Mouse (Mus musculus): ENCODE results near the gene Preb. TPM values are rescaled to one million over a fixed set of nuclear protein-coding genes. Genes with fewer than 3 reads are reported as not detected.

Preb gene
- total RNA-seq, 2 experiments from 2014 or later = 122 to 140 TPM

DNA sequence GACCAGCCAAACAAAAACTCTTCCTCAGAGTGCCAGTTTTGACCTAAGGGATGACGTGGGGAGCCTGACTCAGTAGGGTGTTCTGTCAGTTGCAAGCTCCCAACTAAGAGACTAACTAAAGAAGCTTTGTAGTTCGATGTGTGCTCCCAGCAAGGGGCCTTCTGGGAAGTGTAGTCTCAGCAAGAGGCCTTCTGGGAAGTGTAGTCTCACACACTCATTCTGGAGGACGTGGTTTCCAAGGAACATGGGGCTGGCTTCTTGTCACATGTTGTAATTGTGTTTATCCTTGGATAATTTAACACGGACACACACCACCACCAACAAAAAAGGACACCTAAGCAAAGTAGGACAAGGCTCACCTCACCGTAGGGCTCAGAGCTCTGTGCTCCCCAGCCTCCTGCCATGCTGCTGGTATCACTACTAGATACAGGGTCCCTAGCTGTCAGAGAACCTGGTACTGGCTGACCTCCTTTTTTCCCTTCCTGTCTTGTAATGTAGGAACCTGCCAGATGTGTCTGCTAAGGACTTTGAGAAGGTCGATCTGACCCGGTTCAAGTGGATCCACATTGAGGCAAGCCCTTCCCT lies 32.1 kb downstream of the Preb start:
- intact Hi-C loops (cut with DNase I) = no loop called here
- DNase-seq (ENCODE audit: low spot score in 2 of 2) = peak; percentile 62 to 72

DNA sequence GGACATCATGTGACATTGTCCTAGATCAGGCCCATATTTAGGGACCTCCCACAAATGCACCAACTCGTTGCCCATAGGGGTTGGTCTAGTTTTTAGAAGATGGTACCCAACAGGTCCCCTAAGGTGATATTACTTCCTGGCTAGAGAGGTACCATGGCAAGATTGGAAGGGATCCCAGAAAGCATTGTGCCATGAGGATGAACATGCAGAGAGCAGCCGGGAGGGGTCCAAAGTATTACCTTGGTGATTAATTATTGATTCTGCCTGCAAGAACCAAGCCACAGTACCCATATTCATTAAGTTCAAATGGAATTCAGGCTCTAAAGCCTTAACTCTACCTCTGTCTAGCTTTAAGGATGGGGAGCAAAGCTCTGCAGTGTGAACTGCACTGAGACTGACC lies 34.1 kb downstream of the Preb start:
- no peak for DNase-seq (ENCODE audit: low spot score in 2 of 2)
- intact Hi-C loops (cut with DNase I) = no loop called here

DNA sequence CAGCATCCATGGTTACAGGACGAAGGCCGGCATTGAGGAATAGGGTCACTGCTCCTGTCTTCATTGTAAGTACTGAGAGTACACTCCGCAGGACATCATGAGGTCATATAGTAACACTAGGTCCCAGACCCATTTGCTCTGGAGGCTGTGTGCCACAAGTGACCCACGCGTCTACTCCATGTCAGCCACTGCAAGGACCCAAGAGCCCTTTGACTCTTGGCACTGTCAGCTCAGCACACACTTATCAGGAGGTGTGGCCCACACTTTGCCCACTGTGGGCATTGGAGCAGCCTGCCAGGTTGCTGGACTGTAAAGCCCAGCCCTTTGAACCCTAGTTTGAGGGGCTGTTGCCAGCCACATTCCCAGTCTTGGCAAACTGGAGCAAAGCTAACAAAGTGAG lies 34.9 kb downstream of the Preb start:
- intact Hi-C loops (cut with DNase I) = no loop called here
- no peak for DNase-seq (ENCODE audit: low spot score in 2 of 2)

GRCm38 (mm10) chr5:30924614-30925013 lies 35.5 kb downstream of the Preb start:
- no peak for DNase-seq (ENCODE audit: low spot score in 2 of 2)
- intact Hi-C loops (cut with DNase I) = no loop called here

DNA sequence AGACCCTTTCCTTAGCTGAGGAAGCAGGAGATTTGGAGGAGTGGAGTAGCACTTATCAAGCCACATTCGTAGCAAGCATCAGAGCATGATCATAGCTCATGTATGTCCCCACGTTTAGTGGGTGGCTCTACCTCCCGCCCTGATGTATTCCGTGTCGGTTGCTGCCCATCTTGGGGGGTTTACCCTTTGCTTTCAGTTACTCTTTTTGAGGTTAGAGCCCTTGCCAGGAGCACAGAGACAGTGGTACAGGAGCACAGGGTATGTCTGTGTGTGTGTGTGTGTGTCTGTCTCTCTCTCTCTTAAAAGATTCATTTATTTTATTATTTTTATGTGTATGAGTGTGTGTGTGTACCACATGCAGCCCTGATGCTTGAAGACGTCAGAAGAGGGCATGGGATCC lies 37.0 kb downstream of the Preb start:
- no peak for DNase-seq (ENCODE audit: low spot score in 2 of 2)
- intact Hi-C loops (cut with DNase I) = no loop called here

DNA sequence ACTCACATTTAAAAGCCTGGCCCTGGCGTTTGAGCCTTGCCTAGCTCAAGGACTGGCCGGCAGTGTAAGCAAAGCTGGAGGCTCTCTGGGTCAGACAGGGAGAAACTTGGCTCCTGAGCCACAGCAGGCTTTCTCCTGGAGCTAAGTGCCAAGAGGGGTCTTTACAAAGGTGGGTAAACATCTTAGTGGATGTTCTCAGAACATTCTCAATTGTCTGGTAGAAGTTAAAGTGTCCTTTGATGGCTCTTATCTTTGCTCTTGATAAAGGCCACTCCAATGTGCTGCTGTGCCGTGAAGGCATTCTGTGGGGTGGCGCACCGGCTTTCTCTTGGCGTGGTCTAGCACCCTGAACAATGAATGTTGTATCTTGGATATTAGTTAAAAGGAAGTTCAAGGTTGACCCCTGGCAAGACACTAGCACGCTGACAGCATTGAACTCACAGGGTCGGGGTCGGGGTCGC lies 37.5 kb downstream of the Preb start:
- DNase-seq (ENCODE audit: low spot score in 2 of 2) = no peak
- intact Hi-C loops (cut with DNase I) = no loop called here

DNA sequence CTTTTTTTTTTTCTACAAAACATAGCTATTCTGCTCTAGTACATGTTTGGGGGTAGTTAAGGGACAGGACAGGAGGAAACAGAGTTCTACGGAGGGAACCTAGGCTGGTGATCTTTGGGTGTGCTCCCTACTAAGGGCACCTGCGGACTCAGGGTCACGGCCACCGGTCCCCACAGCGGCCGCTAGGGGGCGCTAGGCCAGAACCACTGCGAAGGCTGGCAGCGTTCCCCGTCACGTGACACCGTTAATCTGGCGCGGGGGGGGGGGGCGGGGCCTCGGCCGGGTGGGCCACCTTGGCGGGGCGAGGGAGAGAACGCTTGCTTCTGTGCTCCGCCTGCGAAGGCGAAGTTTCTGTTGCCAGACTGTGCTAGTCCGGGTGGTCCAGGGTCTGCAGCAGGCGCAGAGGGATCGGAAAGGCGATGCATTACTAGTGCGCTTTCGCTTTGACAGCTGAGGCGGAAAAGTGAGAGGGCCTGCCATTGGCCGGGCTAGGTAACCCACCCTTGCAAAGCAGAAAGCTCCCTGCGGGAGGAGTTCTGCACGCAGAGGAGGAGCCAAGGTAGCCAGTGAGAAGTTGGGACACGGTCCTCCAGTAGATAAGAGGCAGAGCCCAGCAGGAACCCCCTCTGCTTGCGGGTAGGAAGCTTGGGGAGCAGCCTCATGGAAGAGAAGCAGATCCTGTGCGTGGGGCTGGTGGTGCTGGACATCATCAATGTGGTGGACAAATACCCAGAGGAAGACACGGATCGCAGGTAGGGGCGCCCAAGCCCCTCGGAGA lies 38.7 kb downstream of the Preb start, which contains the start of gene Khk:
Gene Khk, plus strand, starts transcription at position 176 of the 778 bp plus-strand sequence.
- peak; percentile 87 to 91 for DNase-seq (ENCODE audit: low spot score in 2 of 2)
- intact Hi-C loops (cut with DNase I) = no loop called here

DNA sequence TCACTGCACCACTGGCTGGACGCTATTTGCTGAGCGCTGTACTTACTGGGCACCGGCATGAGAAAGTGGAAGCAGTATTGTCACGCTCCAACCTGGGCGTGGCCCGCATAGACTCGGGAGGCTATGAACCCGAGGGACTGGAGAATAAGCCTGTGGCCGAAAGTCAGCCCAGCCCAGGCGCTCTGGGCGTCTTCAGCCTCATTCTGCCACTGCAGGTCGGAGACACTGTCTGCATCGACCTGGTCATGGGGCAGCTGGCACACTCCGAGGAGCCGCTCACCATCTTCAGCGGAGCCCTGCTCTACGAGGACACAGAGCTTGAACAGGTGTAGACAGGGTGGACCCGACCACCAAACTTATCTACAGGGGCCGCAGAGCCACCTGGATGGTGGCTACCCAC lies 39.5 kb downstream of the Preb start:
- intact Hi-C loops (cut with DNase I) = no loop called here
- DNase-seq (ENCODE audit: low spot score in 2 of 2) = no peak

DNA sequence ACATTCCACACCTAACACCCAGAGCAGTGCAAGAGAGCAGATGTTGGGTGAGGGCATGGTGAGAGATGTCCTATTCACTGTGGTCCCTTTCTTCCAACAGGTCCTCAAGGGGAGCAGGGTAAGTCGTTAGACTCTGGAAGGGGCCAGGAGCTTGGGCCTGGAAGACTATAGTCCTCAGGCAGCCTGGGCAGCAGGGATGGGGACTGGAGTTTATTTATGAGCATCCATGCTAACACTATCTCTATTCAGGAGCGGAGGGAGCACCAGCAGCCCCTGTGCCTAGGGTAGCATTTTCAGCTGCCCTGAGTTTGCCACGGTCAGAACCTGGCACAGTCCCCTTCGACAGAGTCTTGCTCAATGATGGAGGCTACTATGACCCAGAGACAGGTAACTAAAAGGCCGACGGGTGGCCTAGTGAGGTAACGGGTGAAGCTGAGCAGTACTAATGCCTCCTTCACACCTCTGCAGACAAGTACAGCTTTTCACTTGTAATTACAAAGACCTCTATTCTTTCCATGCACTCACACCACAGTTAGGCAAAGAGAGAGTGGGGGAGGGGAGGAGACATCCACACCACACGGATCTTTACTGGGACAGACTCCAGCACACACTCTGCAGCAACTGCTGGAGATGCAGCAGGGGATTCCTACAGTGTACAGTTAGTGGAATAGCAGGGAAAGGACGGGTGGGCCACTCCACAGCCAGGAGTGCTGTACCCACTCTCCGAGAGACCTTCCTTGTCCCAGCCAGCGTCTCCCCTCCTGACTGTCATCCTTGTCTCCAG lies 40.1 kb downstream of the Preb start:
- intact Hi-C loops (cut with DNase I) = loop anchor here (5.0 to 10.0 kb wide), 2 partner anchors 113 to 205 kb away; partner anchors contain the start of gene Dpysl5
- DNase-seq (ENCODE audit: low spot score in 2 of 2) = peak in 1 of 2 experiments; percentile 59

GRCm38 (mm10) chr5:30918691-30919090 lies 41.5 kb downstream of the Preb start:
- DNase-seq (ENCODE audit: low spot score in 2 of 2) = no peak
- intact Hi-C loops (cut with DNase I) = loop anchor here (5.0 to 10.0 kb wide), 2 partner anchors 111 to 204 kb away; partner anchors contain the start of gene Dpysl5

DNA sequence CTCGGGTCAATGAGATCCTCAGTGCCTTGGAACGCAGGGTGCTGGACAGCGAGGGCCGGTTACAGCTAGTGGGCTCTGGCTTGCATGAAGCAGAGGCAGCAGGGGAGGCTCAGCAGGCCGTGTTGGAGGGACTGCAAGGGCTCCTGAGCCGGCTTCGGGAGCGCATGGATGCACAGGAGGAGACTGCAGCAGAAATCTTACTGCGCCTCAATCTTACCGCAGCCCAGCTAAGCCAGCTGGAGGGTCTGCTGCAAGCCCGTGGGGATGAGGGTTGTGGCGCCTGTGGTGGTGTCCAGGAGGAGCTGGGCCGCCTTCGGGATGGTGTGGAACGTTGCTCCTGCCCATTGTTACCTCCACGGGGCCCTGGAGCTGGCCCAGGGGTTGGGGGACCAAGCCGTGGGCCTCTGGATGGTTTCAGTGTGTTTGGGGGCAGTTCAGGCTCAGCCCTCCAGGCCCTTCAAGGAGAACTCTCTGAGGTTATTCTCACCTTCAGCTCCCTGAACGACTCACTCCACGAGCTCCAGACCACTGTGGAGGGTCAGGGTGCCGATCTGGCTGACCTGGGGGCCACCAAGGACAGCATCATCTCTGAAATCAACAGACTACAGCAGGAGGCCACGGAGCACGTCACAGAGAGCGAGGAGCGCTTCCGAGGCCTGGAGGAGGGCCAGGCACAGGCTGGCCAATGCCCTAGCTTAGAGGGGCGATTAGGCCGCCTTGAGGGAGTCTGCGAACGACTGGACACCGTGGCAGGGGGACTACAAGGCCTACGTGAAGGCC lies 42.1 kb downstream of the Preb start:
- no peak for DNase-seq (ENCODE audit: low spot score in 2 of 2)
- intact Hi-C loops (cut with DNase I) = loop anchor here (5.0 to 10.0 kb wide), 2 partner anchors 111 to 203 kb away; partner anchors contain the start of gene Dpysl5

GRCm38 (mm10) chr5:30917348-30917747 lies 42.8 kb downstream of the Preb start:
- no peak for DNase-seq (ENCODE audit: low spot score in 2 of 2)
- intact Hi-C loops (cut with DNase I) = loop anchor here (5.0 to 10.0 kb wide), 2 partner anchors 110 to 203 kb away; partner anchors contain the start of gene Dpysl5

DNA sequence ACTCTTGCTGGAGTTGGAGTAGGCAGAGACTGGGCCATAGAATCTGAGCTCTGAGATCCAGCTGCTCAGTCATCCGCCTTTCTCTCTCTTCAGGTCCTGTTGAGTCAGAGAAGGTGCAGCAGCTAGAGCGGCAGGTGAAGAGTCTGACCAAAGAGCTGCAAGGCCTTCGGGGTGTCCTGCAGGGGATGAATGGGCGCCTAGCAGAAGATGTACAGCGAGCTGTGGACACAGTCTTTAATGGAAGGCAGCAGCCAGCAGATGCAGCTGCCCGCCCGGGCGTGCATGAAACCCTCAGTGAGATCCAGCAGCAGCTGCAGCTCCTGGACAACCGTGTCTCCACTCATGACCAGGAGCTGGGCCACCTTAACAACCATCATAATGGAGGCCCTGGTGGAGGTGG lies 43.3 kb downstream of the Preb start:
- no peak for DNase-seq (ENCODE audit: low spot score in 2 of 2)
- intact Hi-C loops (cut with DNase I) = loop anchor here (5.0 to 10.0 kb wide), 2 partner anchors 110 to 202 kb away; partner anchors contain the start of gene Dpysl5

DNA sequence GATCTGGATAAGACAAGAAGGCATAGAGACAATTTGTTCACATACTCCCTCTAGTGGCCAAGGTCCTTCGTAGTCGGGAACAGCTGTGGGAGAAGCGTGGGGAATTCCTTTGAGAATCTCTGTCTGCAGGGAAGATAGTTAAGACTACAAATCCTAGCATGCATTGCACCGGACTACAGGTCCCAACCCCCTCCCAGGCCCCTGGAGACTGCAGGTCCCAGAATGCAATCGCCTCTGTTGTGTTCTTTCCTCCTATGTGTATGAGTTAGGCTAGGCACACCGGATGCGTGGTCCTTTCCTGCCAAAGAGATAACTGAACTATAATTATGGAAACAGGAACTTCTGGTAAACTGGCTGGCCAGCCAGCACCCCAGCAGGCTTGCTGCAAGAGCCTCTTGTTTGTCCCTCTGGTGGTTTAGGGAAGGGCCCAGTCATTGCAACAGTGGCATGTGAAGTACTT lies 44.2 kb downstream of the Preb start:
- DNase-seq (ENCODE audit: low spot score in 2 of 2) = peak; percentile 91 to 97
- intact Hi-C loops (cut with DNase I) = loop anchor here (5.0 to 10.0 kb wide), 2 partner anchors 109 to 201 kb away; partner anchors contain the start of gene Dpysl5

DNA sequence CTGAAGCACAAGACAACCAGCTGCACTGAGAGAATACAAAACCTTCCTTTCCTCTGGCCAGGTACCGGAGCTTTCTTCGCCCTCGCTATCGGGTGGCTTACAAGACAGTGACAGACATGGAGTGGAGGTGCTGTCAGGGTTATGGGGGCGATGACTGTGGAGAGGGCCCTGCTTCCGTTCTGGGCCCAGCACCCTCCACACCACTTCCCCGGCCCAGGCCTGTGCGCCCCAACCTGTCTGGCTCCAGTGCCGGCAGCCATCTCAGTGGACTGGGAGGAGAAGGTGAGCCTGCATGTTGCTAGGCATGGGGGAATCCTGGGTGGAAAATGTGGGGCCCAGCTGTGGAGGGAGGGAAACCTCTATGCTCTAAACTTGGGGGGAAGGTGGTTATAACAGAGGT lies 44.7 kb downstream of the Preb start:
- intact Hi-C loops (cut with DNase I) = loop anchor here (5.0 to 10.0 kb wide), 2 partner anchors 108 to 201 kb away; partner anchors contain the start of gene Dpysl5
- DNase-seq (ENCODE audit: low spot score in 2 of 2) = no peak

DNA sequence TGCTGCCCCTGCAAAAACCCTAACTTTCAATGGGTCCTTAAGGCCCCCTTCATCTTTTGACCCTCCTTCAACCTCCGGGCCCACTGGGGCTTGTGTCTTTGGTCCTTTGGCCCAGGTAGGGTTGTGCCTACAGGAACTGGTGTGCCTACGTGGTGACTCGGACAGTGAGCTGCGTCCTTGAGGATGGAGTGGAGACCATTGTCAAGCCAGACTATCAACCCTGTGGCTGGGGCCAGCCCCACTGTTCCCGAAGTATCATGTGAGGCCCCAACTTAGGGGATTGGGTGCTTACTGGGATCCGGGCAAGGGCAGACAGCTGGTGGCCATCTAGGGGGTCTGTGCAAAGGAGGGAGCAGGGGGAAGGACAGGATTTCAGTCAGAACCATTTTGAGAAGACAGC lies 45.3 kb downstream of the Preb start:
- intact Hi-C loops (cut with DNase I) = loop anchor here (5.0 to 10.0 kb wide), 2 partner anchors 108 to 200 kb away; partner anchors contain the start of gene Dpysl5
- no peak for DNase-seq (ENCODE audit: low spot score in 2 of 2)

GRCm38 (mm10) chr5:30914101-30914635 lies 46.0 kb downstream of the Preb start:
- intact Hi-C loops (cut with DNase I) = loop anchor here (10.0 kb wide), 1 partner anchor 199 kb away; the partner anchor contains the start of gene Dpysl5
- DNase-seq (ENCODE audit: low spot score in 2 of 2) = no peak
